Mouse (Mus musculus) embryonic facial prominence, embryonic 13.5 days (tissue): ENCODE measurements around the gene Pkib. TPM values are rescaled to one million over a fixed set of nuclear protein-coding genes. Genes with fewer than 3 reads are reported as not detected.

Source experiments
- ATAC-seq: fragments of 200-750 bp; cut with Nextera tagmentation; 2 replicates; pipeline ENCODE4 v1.8.0; 2017; ENCODE audit warnings: low read depth; ENCODE audit not compliant: insufficient number of reproducible peaks, insufficient read depth, low FRiP score, low TSS enrichment
- H3K27ac ChIP-seq: fragments of 300-500 bp; sonication (generic); 2 replicates; pipeline ENCODE4 v1.5.1; 2015; ENCODE audit warnings: moderate library complexity, mild to moderate bottlenecking, inconsistent platforms
- H3K27me3 ChIP-seq: fragments of 300-500 bp; sonication (generic); 2 replicates; pipeline ENCODE4 v1.6.1; 2015; ENCODE audit warnings: mild to moderate bottlenecking, inconsistent platforms
- H3K36me3 ChIP-seq: fragments of 300-500 bp; sonication (generic); 2 replicates; pipeline ENCODE4 v1.6.1; 2015; ENCODE audit warnings: mild to moderate bottlenecking, inconsistent platforms
- H3K4me1 ChIP-seq: fragments of 300-500 bp; sonication (generic); 2 replicates; pipeline ENCODE4 v1.6.1; 2015; ENCODE audit warnings: inconsistent platforms
- H3K4me2 ChIP-seq: fragments of 300-500 bp; sonication (generic); 2 replicates; pipeline ENCODE4 v1.6.1; 2015; ENCODE audit warnings: moderate library complexity, mild to moderate bottlenecking, inconsistent platforms
- H3K4me3 ChIP-seq: fragments of 300-500 bp; sonication (generic); 2 replicates; pipeline ENCODE4 v1.5.1; 2015; ENCODE audit warnings: mild to moderate bottlenecking, inconsistent platforms
- H3K9ac ChIP-seq: fragments of 300-500 bp; sonication (generic); 2 replicates; pipeline ENCODE4 v1.6.1; 2015; ENCODE audit warnings: mild to moderate bottlenecking, inconsistent platforms
- H3K9me3 ChIP-seq: fragments of 300-500 bp; sonication (generic); 2 replicates; pipeline ENCODE4 v1.6.1; 2016; ENCODE audit warnings: inconsistent platforms
- WGBS: fragments of 180-500 bp; shearing (Covaris S2); methylation state at CpG from one replicate; pipeline ENCODE4 v1.1.7; 2015; ENCODE audit warnings: mixed read lengths; 5-methylcytosine and 5-hydroxymethylcytosine counted together
- polyA plus RNA-seq: library from polyadenylated mRNA; unstranded; fragments of >200 nt; fragmentation: Nextera tagmentation; extraction: Ambion mirVana; gene quantifications from 2 replicates; pipeline ENCODE4 v1.2.1, GENCODE M21; 2015

Gene Pkib
- polyA plus RNA-seq = 1.6 and 1.8 TPM in 2 replicates

DNA sequence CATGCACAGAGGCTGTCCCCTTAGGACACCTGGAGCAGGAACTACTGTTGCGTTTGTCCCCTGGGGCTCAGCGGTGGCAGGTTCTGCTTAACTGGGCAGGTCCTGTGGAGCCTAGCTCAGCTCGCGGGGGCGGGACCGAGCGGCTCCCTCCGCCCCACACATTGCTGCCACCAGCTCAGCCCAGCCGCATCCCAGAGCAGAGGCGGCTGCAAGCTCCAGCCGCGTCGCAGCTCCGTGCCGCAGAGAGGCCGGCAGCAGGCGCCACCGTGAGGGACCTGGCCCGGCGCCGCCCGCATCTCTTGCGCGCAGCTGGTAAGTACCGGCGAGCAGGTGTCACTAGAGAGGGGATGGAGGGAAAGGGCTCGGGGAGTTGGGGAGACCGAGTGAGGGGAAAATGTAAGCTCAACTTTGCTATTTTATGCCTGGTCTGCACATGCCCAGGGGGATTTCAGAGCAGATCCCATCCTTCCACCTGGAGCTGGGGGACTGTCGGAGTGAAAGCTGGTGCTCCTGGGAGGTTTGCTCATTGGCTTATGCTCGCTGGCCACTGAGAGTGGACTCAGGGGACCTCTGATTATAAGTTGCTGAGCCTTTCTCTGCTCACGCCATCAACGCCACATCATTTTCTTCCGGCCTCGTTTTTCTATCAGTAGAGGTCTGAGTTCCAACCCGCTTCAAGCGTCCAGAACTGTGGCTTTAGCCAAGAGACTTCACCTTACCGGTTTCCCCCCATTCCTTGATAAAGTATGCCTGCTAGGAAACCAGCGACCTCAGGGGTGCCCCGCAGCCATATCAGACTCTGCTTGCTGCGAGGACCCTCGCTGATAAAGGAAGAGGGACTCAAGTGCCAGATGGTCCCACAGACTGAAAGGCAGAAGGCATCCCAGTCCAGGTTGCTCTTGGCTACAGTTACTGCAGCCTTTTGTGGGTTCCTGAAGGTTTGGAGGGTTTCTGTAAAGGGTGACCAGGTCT lies at the start of gene Pkib:
Gene Pkib, plus strand, starts transcription at position 86 of the 972 bp plus-strand sequence.
- ATAC-seq = peak; percentile 76; the same call in 1 of the 2 replicates
- Histone ChIP-seq H3K9me3 (peaks cover 4% of the 10 kb centered on the region; the same call in 1 of the 2 replicates), H3K4me3 (peak within 1 kb of the TSS; percentile 43), H3K9ac (peak within 1 kb of the TSS; percentile 57), H3K36me3 (no peaks in the 10 kb centered on the region), H3K27me3 (peaks cover 25% of the 10 kb centered on the region), H3K4me1 (peaks cover 9% of the 10 kb centered on the region), H3K4me2 (peak within 1 kb of the TSS; percentile 71), H3K27ac (no peak within 1 kb of the TSS)
- WGBS = 2% methylated on average over 41 of the region's 41 CpGs

GRCm38 (mm10) chr10:57583927-57584326 lies 47.9 kb upstream of the Pkib start:
- no peak for ATAC-seq
- H3K27ac ChIP-seq = no peak overlapping the region
- no peaks in the 10 kb centered on the region for H3K27me3 ChIP-seq
- H3K9me3 ChIP-seq = no peaks in the 10 kb centered on the region
- 26% methylated on average over 1 of the region's 1 CpGs for WGBS
- H3K4me3 ChIP-seq = no peak overlapping the region
- no peak overlapping the region for H3K9ac ChIP-seq
- no peaks in the 10 kb centered on the region for H3K4me1 ChIP-seq
- H3K36me3 ChIP-seq = no peaks in the 10 kb centered on the region
- no peak overlapping the region for H3K4me2 ChIP-seq

GRCm38 (mm10) chr10:57594266-57594665 lies 37.5 kb upstream of the Pkib start:
- no peak for ATAC-seq
- H3K9me3 ChIP-seq = no peaks in the 10 kb centered on the region
- H3K27ac ChIP-seq = no peak overlapping the region
- no peak overlapping the region for H3K4me2 ChIP-seq
- no peak overlapping the region for H3K9ac ChIP-seq
- WGBS = 81% methylated on average over 2 of the region's 2 CpGs
- H3K4me3 ChIP-seq = no peak overlapping the region
- H3K36me3 ChIP-seq = no peaks in the 10 kb centered on the region
- no peaks in the 10 kb centered on the region for H3K4me1 ChIP-seq
- no peaks in the 10 kb centered on the region for H3K27me3 ChIP-seq

DNA sequence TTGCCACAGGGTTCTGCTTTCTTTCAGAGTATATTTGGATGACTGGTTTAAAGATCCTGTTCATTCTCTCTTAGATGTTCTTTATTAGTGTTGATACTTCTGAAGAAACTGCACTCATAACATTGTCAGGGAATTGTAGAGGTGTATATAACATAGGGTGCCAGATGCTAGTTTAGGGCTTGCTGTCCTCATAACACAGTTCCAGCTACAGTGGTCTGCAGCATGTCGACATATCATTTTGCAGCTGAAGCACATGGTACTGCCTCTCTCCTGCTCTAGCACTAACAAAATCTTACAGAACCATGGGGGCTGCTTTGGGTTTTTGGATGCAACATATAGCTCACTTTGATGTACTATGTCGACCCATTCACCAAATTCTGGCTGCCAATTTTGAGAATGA lies 34.6 kb upstream of the Pkib start:
- Histone ChIP-seq H3K4me3 (no peak overlapping the region), H3K4me2 (no peak overlapping the region), H3K36me3 (no peaks in the 10 kb centered on the region), H3K9ac (no peak overlapping the region), H3K9me3 (no peaks in the 10 kb centered on the region), H3K27ac (no peak overlapping the region), H3K27me3 (no peaks in the 10 kb centered on the region), H3K4me1 (no peaks in the 10 kb centered on the region)
- no peak for ATAC-seq
- WGBS = 71% methylated on average over 2 of the region's 2 CpGs

GRCm38 (mm10) chr10:57602951-57603350 lies 28.8 kb upstream of the Pkib start:
- Histone ChIP-seq H3K9me3 (no peaks in the 10 kb centered on the region), H3K4me2 (no peak overlapping the region), H3K27me3 (no peaks in the 10 kb centered on the region), H3K36me3 (no peaks in the 10 kb centered on the region), H3K4me3 (no peak overlapping the region), H3K4me1 (no peaks in the 10 kb centered on the region), H3K9ac (no peak overlapping the region), H3K27ac (no peak overlapping the region)
- no peak for ATAC-seq
- 86% methylated on average over 4 of the region's 4 CpGs for WGBS

- Histone ChIP-seq H3K27ac (no peak overlapping the region), H3K4me1 (no peaks in the 10 kb centered on the region), H3K4me2 (no peak overlapping the region), H3K9me3 (no peaks in the 10 kb centered on the region), H3K27me3 (no peaks in the 10 kb centered on the region; the same call in 1 of the 2 replicates), H3K9ac (no peak overlapping the region), H3K36me3 (no peaks in the 10 kb centered on the region), H3K4me3 (no peak overlapping the region)
- 76% methylated on average over 10 of the region's 10 CpGs for WGBS
- ATAC-seq = no peak
Observed at GRCm38 (mm10) chr10:57623311-57623710, 8.5 kb upstream of the Pkib start.

GRCm38 (mm10) chr10:57627773-57628172 lies 4.0 kb upstream of the Pkib start:
- no peak for ATAC-seq
- peaks cover 4% of the 10 kb centered on the region; the same call in 1 of the 2 replicates for H3K9me3 ChIP-seq
- peaks cover 9% of the 10 kb centered on the region for H3K4me1 ChIP-seq
- no peak overlapping the region for H3K4me2 ChIP-seq
- H3K27me3 ChIP-seq = peaks cover 22% of the 10 kb centered on the region
- H3K36me3 ChIP-seq = no peaks in the 10 kb centered on the region
- WGBS = 77% methylated on average over 2 of the region's 2 CpGs
- H3K9ac ChIP-seq = no peak overlapping the region
- no peak overlapping the region for H3K27ac ChIP-seq
- no peak overlapping the region for H3K4me3 ChIP-seq

- H3K4me1 ChIP-seq = peaks cover 9% of the 10 kb centered on the region
- no peak overlapping the region for H3K9ac ChIP-seq
- WGBS = 93% methylated on average over 2 of the region's 2 CpGs
- no peak overlapping the region for H3K4me2 ChIP-seq
- no peak for ATAC-seq
- H3K9me3 ChIP-seq = peaks cover 4% of the 10 kb centered on the region; the same call in 1 of the 2 replicates
- H3K36me3 ChIP-seq = no peaks in the 10 kb centered on the region
- H3K27me3 ChIP-seq = peaks cover 25% of the 10 kb centered on the region
- H3K4me3 ChIP-seq = no peak overlapping the region
- no peak overlapping the region for H3K27ac ChIP-seq
Observed at GRCm38 (mm10) chr10:57630557-57630956, 1.2 kb upstream of the Pkib start.

DNA sequence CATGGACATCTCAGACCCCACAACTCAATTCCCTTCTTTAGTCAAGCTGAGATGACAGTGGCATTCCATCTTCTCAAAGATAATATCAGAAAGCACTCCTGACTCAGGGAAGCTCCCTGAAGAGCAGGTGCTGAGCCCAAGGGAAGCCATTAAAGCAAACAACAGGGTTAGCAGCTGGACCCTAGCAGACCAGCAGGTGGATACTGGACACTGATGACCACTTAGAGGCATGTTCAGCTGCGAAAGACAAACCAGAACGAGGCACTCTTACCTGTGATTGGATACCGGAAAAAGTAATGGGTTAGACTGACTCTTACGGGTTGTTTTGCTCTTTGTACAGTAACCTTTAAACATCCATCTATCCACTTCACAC lies 1.1 kb downstream of the Pkib start:
- Histone ChIP-seq H3K4me1 (peaks cover 9% of the 10 kb centered on the region), H3K4me2 (peak overlapping the region; percentile 71; the same call in 1 of the 2 replicates), H3K9me3 (peaks cover 4% of the 10 kb centered on the region; the same call in 1 of the 2 replicates), H3K27me3 (peaks cover 25% of the 10 kb centered on the region), H3K4me3 (no peak overlapping the region), H3K27ac (no peak overlapping the region), H3K36me3 (no peaks in the 10 kb centered on the region), H3K9ac (no peak overlapping the region)
- WGBS = 76% methylated on average over 4 of the region's 4 CpGs
- ATAC-seq = no peak

DNA sequence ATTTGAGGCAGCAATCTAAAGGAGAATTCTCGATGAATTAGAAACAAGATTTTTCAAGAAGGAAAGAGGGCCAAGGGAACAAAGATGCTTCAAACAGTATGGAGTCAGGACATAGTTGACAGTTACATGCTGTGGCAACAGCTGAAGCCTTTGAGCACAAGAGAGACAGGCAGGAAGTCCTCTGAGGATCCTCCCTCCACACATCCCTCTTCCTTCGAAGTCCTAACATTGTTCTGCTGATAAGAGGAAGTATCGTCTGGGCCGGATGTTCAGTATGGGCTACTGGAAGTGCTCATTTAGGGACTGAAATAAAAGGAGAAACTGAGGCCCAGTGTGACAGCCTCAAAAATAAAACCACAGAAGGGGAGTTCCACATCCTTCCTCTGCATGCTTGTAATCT lies 5.2 kb downstream of the Pkib start:
- H3K4me2 ChIP-seq = no peak overlapping the region
- peaks cover 11% of the 10 kb centered on the region for H3K27me3 ChIP-seq
- H3K36me3 ChIP-seq = no peaks in the 10 kb centered on the region
- H3K27ac ChIP-seq = no peak overlapping the region
- peaks cover 6% of the 10 kb centered on the region for H3K4me1 ChIP-seq
- H3K4me3 ChIP-seq = no peak overlapping the region
- no peak for ATAC-seq
- H3K9me3 ChIP-seq = no peaks in the 10 kb centered on the region
- WGBS = 57% methylated on average over 4 of the region's 4 CpGs
- no peak overlapping the region for H3K9ac ChIP-seq

- 83% methylated on average over 4 of the region's 4 CpGs for WGBS
- no peak overlapping the region for H3K4me3 ChIP-seq
- H3K4me2 ChIP-seq = no peak overlapping the region
- no peaks in the 10 kb centered on the region for H3K9me3 ChIP-seq
- no peak for ATAC-seq
- no peak overlapping the region for H3K9ac ChIP-seq
- H3K27me3 ChIP-seq = no peaks in the 10 kb centered on the region
- no peaks in the 10 kb centered on the region for H3K36me3 ChIP-seq
- H3K4me1 ChIP-seq = no peaks in the 10 kb centered on the region
- H3K27ac ChIP-seq = no peak overlapping the region
Observed at GRCm38 (mm10) chr10:57638250-57638649, 6.5 kb downstream of the Pkib start.

- 62% methylated on average over 3 of the region's 3 CpGs for WGBS
- Histone ChIP-seq H3K9me3 (no peaks in the 10 kb centered on the region), H3K4me2 (no peak overlapping the region), H3K4me1 (no peaks in the 10 kb centered on the region), H3K4me3 (no peak overlapping the region), H3K27ac (no peak overlapping the region), H3K27me3 (no peaks in the 10 kb centered on the region), H3K36me3 (no peaks in the 10 kb centered on the region), H3K9ac (no peak overlapping the region)
- ATAC-seq = no peak
Observed at GRCm38 (mm10) chr10:57639540-57639939, 7.8 kb downstream of the Pkib start.
